Mouse (Mus musculus): ENCODE measurements around the gene Wdr35. TPM values are rescaled to one million over a fixed set of nuclear protein-coding genes. Genes with fewer than 3 reads are reported as not detected.
"Not testable (repeated sequence)": the region's sequence is repeated elsewhere in the genome, so short reads cannot be mapped to it uniquely, and the experiment has no call there.

Wdr35 gene
- polyA plus RNA-seq (2016; fragmentation: Nextera tagmentation; extraction: Ambion mirVana): 14.6 and 15.6 TPM in 2 replicates

GRCm38 (mm10) chr12:8973820-8974465 is at the start of gene Wdr35:
Gene Wdr35 (plus strand): TSS chr12:8973892.
- Histone ChIP-seq H3K9me3 (replicated peaks) (no peaks in the 10 kb centered on the region), H3K4me2 (peak within 1 kb of the TSS; percentile 77), H3K36me3 (peaks cover 5% of the 10 kb centered on the region), H3K4me3 (peak within 1 kb of the TSS; percentile 71), H3K9ac (peak within 1 kb of the TSS; percentile 71), H3K27me3 (replicated peaks) (no peaks in the 10 kb centered on the region), H3K4me1 (replicated peaks) (peaks cover 10% of the 10 kb centered on the region), H3K27ac (ENCODE audit: poor library complexity, severe bottlenecking) (no peak within 1 kb of the TSS)
- ATAC-seq (ENCODE audit: insufficient number of reproducible peaks, low FRiP score): peak; percentile 78
- WGBS: under 1% methylated on average over 45 of the region's 45 CpGs

- no peak for ATAC-seq (ENCODE audit: insufficient number of reproducible peaks, low FRiP score)
- Histone ChIP-seq H3K27ac (ENCODE audit: poor library complexity, severe bottlenecking) (no peak overlapping the region), H3K4me2 (no peak overlapping the region), H3K27me3 (replicated peaks) (no peaks in the 10 kb centered on the region), H3K9ac (no peak overlapping the region), H3K36me3 (peaks cover 7% of the 10 kb centered on the region), H3K4me1 (replicated peaks) (peaks cover 60% of the 10 kb centered on the region), H3K4me3 (no peak overlapping the region), H3K9me3 (replicated peaks) (no peaks in the 10 kb centered on the region)
- WGBS: 87% methylated on average over 3 of the region's 3 CpGs
Measured at GRCm38 (mm10) chr12:8927652-8928051, 46.0 kb upstream of the Wdr35 start.

GRCm38 (mm10) chr12:8928766-8929165 is 44.9 kb upstream of the Wdr35 start:
- ATAC-seq (ENCODE audit: insufficient number of reproducible peaks, low FRiP score): no peak
- no peak overlapping the region for H3K27ac ChIP-seq (ENCODE audit: poor library complexity, severe bottlenecking)
- peaks cover 11% of the 10 kb centered on the region for H3K36me3 ChIP-seq
- H3K27me3 ChIP-seq (replicated peaks): no peaks in the 10 kb centered on the region
- no peaks in the 10 kb centered on the region for H3K9me3 ChIP-seq (replicated peaks)
- no peak overlapping the region for H3K4me2 ChIP-seq
- H3K4me3 ChIP-seq: no peak overlapping the region
- 74% methylated on average over 4 of the region's 4 CpGs for WGBS
- H3K4me1 ChIP-seq (replicated peaks): peaks cover 53% of the 10 kb centered on the region
- H3K9ac ChIP-seq: no peak overlapping the region

GRCm38 (mm10) chr12:8931083-8931482 is 42.6 kb upstream of the Wdr35 start:
- peaks cover 55% of the 10 kb centered on the region for H3K4me1 ChIP-seq (replicated peaks)
- no peak overlapping the region for H3K9ac ChIP-seq
- no peak for ATAC-seq (ENCODE audit: insufficient number of reproducible peaks, low FRiP score)
- H3K27me3 ChIP-seq (replicated peaks): no peaks in the 10 kb centered on the region
- H3K36me3 ChIP-seq: peaks cover 24% of the 10 kb centered on the region
- H3K4me3 ChIP-seq: no peak overlapping the region
- H3K4me2 ChIP-seq: no peak overlapping the region
- H3K9me3 ChIP-seq (replicated peaks): no peaks in the 10 kb centered on the region
- 57% methylated on average over 4 of the region's 4 CpGs for WGBS
- H3K27ac ChIP-seq (ENCODE audit: poor library complexity, severe bottlenecking): no peak overlapping the region

GRCm38 (mm10) chr12:8935349-8935748 is 38.3 kb upstream of the Wdr35 start:
- no peak overlapping the region for H3K4me3 ChIP-seq
- H3K4me2 ChIP-seq: no peak overlapping the region
- WGBS: 60% methylated on average over 5 of the region's 5 CpGs
- peaks cover 58% of the 10 kb centered on the region for H3K36me3 ChIP-seq
- no peaks in the 10 kb centered on the region for H3K27me3 ChIP-seq (replicated peaks)
- 0 out of 2 replicates have a peak overlapping the region, but pooled peaks have one; percentile 6 for H3K27ac ChIP-seq (ENCODE audit: poor library complexity, severe bottlenecking)
- no peak overlapping the region for H3K9ac ChIP-seq
- H3K4me1 ChIP-seq (replicated peaks): peaks cover 26% of the 10 kb centered on the region
- H3K9me3 ChIP-seq (replicated peaks): no peaks in the 10 kb centered on the region
- ATAC-seq (ENCODE audit: insufficient number of reproducible peaks, low FRiP score): 0 out of 2 replicates have a peak, but pooled peaks have one; percentile 25

GRCm38 (mm10) chr12:8936210-8936609 is 37.5 kb upstream of the Wdr35 start:
- H3K27ac ChIP-seq (ENCODE audit: poor library complexity, severe bottlenecking); H3K27me3 ChIP-seq (replicated peaks); ATAC-seq (ENCODE audit: insufficient number of reproducible peaks, low FRiP score); H3K9me3 ChIP-seq (replicated peaks); H3K9ac ChIP-seq; H3K4me2 ChIP-seq; H3K4me3 ChIP-seq: not testable (repeated sequence)
- Histone ChIP-seq H3K36me3 (peaks cover 58% of the 10 kb centered on the region), H3K4me1 (replicated peaks) (peaks cover 20% of the 10 kb centered on the region)
- 76% methylated on average over 4 of the region's 4 CpGs for WGBS

- 91% methylated on average over 4 of the region's 4 CpGs for WGBS
- peaks cover 51% of the 10 kb centered on the region for H3K36me3 ChIP-seq
- ATAC-seq (ENCODE audit: insufficient number of reproducible peaks, low FRiP score): no peak
Measured at GRCm38 (mm10) chr12:8939490-8939889, 34.2 kb upstream of the Wdr35 start.

GRCm38 (mm10) chr12:8940011-8941005 is 33.4 kb upstream of the Wdr35 start:
- H3K4me3 ChIP-seq: no peak overlapping the region
- ATAC-seq (ENCODE audit: insufficient number of reproducible peaks, low FRiP score): no peak
- no peak overlapping the region for H3K27ac ChIP-seq (ENCODE audit: poor library complexity, severe bottlenecking)
- H3K9me3 ChIP-seq (replicated peaks): no peaks in the 10 kb centered on the region
- peaks cover 43% of the 10 kb centered on the region for H3K36me3 ChIP-seq
- no peak overlapping the region for H3K9ac ChIP-seq
- peaks cover 6% of the 10 kb centered on the region for H3K4me1 ChIP-seq (replicated peaks)
- 68% methylated on average over 12 of the region's 12 CpGs for WGBS
- H3K4me2 ChIP-seq: no peak overlapping the region
- H3K27me3 ChIP-seq (replicated peaks): no peaks in the 10 kb centered on the region

More at GRCm38 (mm10) chr12:8939490-8939889, 34.2 kb upstream of the Wdr35 start:
- Histone ChIP-seq H3K4me3 (no peak overlapping the region), H3K27ac (ENCODE audit: poor library complexity, severe bottlenecking) (no peak overlapping the region), H3K27me3 (replicated peaks) (no peaks in the 10 kb centered on the region), H3K4me1 (replicated peaks) (peaks cover 12% of the 10 kb centered on the region), H3K4me2 (no peak overlapping the region), H3K9ac (no peak overlapping the region), H3K9me3 (replicated peaks) (no peaks in the 10 kb centered on the region)

GRCm38 (mm10) chr12:8941131-8941615 is 32.5 kb upstream of the Wdr35 start:
- Histone ChIP-seq H3K27me3 (replicated peaks) (no peaks in the 10 kb centered on the region), H3K4me2 (no peak overlapping the region), H3K27ac (ENCODE audit: poor library complexity, severe bottlenecking) (no peak overlapping the region), H3K4me1 (replicated peaks) (no peaks in the 10 kb centered on the region; the same call in 1 of the 2 replicates), H3K9ac (no peak overlapping the region), H3K36me3 (peaks cover 34% of the 10 kb centered on the region), H3K4me3 (no peak overlapping the region), H3K9me3 (replicated peaks) (no peaks in the 10 kb centered on the region)
- 64% methylated on average over 4 of the region's 4 CpGs for WGBS
- no peak for ATAC-seq (ENCODE audit: insufficient number of reproducible peaks, low FRiP score)

- Histone ChIP-seq H3K27me3 (replicated peaks) (no peaks in the 10 kb centered on the region), H3K36me3 (peaks cover 27% of the 10 kb centered on the region), H3K27ac (ENCODE audit: poor library complexity, severe bottlenecking) (no peak overlapping the region), H3K4me2 (no peak overlapping the region), H3K4me3 (no peak overlapping the region), H3K9me3 (replicated peaks) (no peaks in the 10 kb centered on the region), H3K4me1 (replicated peaks) (no peaks in the 10 kb centered on the region; the same call in 1 of the 2 replicates), H3K9ac (no peak overlapping the region)
- WGBS: 46% methylated on average over 4 of the region's 4 CpGs
- ATAC-seq (ENCODE audit: insufficient number of reproducible peaks, low FRiP score): no peak
Measured at GRCm38 (mm10) chr12:8941699-8942392, 31.8 kb upstream of the Wdr35 start.

Data from heart, embryonic 12.5 days (tissue).